Mouse (Mus musculus) CH12.LX (cell line): ENCODE measurements at regions not wholly inside any gene's neighbourhood (a gene's known extent, or its start where the extent isn't known, plus 50 kb on each side); places are given as distances from the start of the nearest gene placed in this dataset.

Experiments
- MXI1 ChIP-seq: IDR thresholded peaks from 2 replicates; pipeline ENCODE4 v1.6.1; 2011; ENCODE audit warnings: mild to moderate bottlenecking, low read depth, low read length, improper control_type of control experiment
- POLR2A ChIP-seq: IDR thresholded peaks from 2 replicates; pipeline ENCODE4 v1.6.1; 2011; ENCODE audit warnings: low read depth, mild to moderate bottlenecking, improper control_type of control experiment, low read length

DNA sequence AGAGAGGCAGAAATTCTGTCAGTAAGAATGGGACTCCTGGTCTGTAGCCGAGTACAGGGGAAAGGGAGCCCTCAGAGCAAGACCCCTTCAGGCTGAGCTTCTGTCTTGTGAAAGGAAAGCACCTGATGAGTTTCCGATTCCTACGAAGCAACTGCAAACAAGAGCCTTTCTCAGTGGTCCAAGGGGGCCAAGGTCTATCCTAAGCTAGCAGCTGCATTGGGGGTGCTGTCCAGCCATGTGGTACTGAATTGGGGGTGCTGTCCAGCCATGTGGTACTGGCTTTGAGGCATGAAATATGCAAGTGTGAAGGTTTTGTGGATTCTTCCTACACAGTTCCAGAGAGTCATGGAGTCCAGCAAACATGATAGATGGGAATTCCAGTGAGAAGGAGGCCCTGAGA is 202.7 kb upstream of the Glra1 start:
- TF ChIP-seq POLR2A (no peak), MXI1 (no peak)
